Mouse (Mus musculus) CD4-positive naive resting alpha-beta T cell, adult 76 days (primary cell): ENCODE results near the gene Fuz. TPM values are rescaled to one million over a fixed set of nuclear protein-coding genes. Genes with fewer than 3 reads are reported as not detected.

Experiments used
- total RNA-seq: library from RNA; stranded (reverse); gene quantifications from one replicate; pipeline ENCODE4 v1.2.4, GENCODE M21; 2023

The Fuz gene
- total RNA-seq, result 18.1 TPM

GRCm38 (mm10) chr7:44895593-44896434 is at the start of gene Fuz:
Gene Fuz, plus strand, starts transcription at chr7:44896079.

GRCm38 (mm10) chr7:44848561-44849415 is 47.1 kb upstream of the Fuz start, which contains the start of the genes Akt1s1 and Tbc1d17:
Gene Akt1s1, plus strand, starts transcription at chr7:44848991.
Gene Tbc1d17, minus strand, starts transcription at chr7:44849079.

GRCm38 (mm10) chr7:44857042-44857552 is 38.8 kb upstream of the Fuz start, which contains the start of gene Pnkp:
Gene Pnkp, plus strand, starts transcription at chr7:44857139.

GRCm38 (mm10) chr7:44869697-44870528 is 26.0 kb upstream of the Fuz start, which contains the start of gene Ptov1:
Gene Ptov1, minus strand, starts transcription at chr7:44869788.

GRCm38 (mm10) chr7:44892276-44892921 is 3.5 kb upstream of the Fuz start, which contains the start of gene Med25:
Gene Med25, minus strand, starts transcription at chr7:44892712.

GRCm38 (mm10) chr7:44929204-44930151 is 33.6 kb downstream of the Fuz start, which contains the start of gene Ap2a1:
Gene Ap2a1, minus strand, starts transcription at chr7:44929496.

GRCm38 (mm10) chr7:44942904-44943303 is 47.0 kb downstream of the Fuz start, which contains the start of gene Tsks:
Gene Tsks, plus strand, starts transcription at chr7:44943204.

Other genes starting within 250 kb of the Fuz start
- not detected for gene Myh14, start 225.2 kb upstream of the Fuz start, total RNA-seq
- gene Izumo2, start 187.3 kb upstream of the Fuz start, total RNA-seq, result not detected
- gene Vrk3, start 147.7 kb upstream of the Fuz start, total RNA-seq, result 70.7 TPM
- 0.88 TPM for gene Zfp473, start 145.0 kb upstream of the Fuz start, total RNA-seq
- 30.5 TPM for gene Nup62, start 80.0 kb upstream of the Fuz start, total RNA-seq
- 11.5 TPM for gene Il4i1, start 79.7 kb upstream of the Fuz start, total RNA-seq
- 5.1 TPM for gene Atf5, start 79.4 kb upstream of the Fuz start, total RNA-seq
- 40.7 TPM for gene Akt1s1, start 47.1 kb upstream of the Fuz start, total RNA-seq
- 102 TPM for gene Tbc1d17, start 47.0 kb upstream of the Fuz start, total RNA-seq
- 51.4 TPM for gene Pnkp, start 38.9 kb upstream of the Fuz start, total RNA-seq
- 17.6 TPM for gene Ptov1, start 26.3 kb upstream of the Fuz start, total RNA-seq
- gene Med25, start 3.4 kb upstream of the Fuz start, total RNA-seq, result 74.7 TPM
- gene Ap2a1, start 33.4 kb downstream of the Fuz start, total RNA-seq, result 71.6 TPM
- not detected for gene Tsks, start 47.1 kb downstream of the Fuz start, total RNA-seq
- gene Cpt1c, start 78.8 kb downstream of the Fuz start, total RNA-seq, result 0.76 TPM
- 116 TPM for gene Prmt1, start 90.5 kb downstream of the Fuz start, total RNA-seq
- 134 TPM for gene Irf3, start 101.6 kb downstream of the Fuz start, total RNA-seq
- gene Bcl2l12, start 102.6 kb downstream of the Fuz start, total RNA-seq, result 12.2 TPM
- gene Scaf1, start 120.3 kb downstream of the Fuz start, total RNA-seq, result 92.7 TPM
- gene Rras, start 121.9 kb downstream of the Fuz start, total RNA-seq, result 5.5 TPM
- gene Prr12, start 156.8 kb downstream of the Fuz start, total RNA-seq, result 68.4 TPM
- 75.9 TPM for gene Nosip, start 166.3 kb downstream of the Fuz start, total RNA-seq
- gene Prrg2, start 166.6 kb downstream of the Fuz start, total RNA-seq, result 1.5 TPM
- gene Rcn3, start 196.1 kb downstream of the Fuz start, total RNA-seq, result 6.3 TPM
- 16.1 TPM for gene Fcgrt, start 207.8 kb downstream of the Fuz start, total RNA-seq
- 3,007 TPM for gene Rps11, start 228.4 kb downstream of the Fuz start, total RNA-seq
- 5,416 TPM for gene Rpl13a, start 232.7 kb downstream of the Fuz start, total RNA-seq
- not detected for gene Gm45713, start 240.2 kb downstream of the Fuz start, total RNA-seq
- gene Flt3l, start 240.4 kb downstream of the Fuz start, total RNA-seq, result 212 TPM